Mouse (Mus musculus): ENCODE data around the gene 1700001O22Rik.
A peak's percentile ranks its signal among the peaks of the same experiment; 100 is the strongest.

1700001O22Rik gene

DNA sequence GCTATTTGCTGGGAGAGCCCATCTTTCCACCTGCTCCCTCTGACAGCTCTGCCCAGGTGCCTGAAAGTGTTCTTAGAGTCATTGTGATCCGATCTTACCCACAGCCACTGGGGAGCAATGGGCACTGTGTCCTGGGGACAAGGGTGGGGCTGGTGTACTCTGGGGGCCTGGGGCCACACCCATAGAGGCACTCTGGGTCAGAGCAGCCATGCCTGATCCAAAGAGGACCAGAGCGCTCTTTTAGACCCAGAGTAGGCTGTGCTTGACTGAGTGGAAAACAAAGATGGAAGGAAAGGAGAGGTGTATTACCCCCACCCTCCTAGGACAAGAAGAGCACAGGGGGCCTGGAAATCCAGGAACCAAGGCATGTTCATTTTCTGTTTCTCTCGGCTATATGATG is at the start of gene 1700001O22Rik:
TSS of gene 1700001O22Rik (minus strand) at position 58 of the 400 bp plus-strand sequence.
- DNase-seq (ENCODE audit: low spot score) = no peak

DNA sequence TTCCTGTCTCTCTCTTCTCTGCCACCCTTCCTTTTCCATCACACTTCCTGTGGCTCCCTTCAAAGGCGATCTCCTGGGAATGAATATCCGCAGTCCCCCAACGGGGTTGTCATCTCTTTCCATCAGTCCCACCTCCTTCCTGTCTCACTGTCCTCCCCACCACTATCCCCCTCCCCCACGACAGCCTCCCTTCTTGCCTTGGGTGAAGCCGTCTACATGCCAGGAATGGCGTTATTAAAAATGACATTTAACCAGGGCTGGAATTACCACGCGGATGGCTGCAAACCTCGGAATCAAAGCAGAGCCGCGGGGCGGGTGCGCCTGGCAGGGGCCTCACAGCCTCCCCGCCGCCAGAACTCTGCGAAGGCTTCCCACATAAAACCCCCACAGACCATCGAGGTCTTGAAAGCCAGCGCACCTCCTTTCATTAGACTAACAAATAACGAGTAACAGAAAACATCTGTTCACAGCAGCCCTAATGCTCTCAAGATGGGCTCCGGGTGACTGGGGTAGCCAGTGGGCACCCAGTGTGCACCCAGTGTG is 49.4 kb upstream of the 1700001O22Rik start:
- DNase-seq (ENCODE audit: low spot score) = no peak

DNA sequence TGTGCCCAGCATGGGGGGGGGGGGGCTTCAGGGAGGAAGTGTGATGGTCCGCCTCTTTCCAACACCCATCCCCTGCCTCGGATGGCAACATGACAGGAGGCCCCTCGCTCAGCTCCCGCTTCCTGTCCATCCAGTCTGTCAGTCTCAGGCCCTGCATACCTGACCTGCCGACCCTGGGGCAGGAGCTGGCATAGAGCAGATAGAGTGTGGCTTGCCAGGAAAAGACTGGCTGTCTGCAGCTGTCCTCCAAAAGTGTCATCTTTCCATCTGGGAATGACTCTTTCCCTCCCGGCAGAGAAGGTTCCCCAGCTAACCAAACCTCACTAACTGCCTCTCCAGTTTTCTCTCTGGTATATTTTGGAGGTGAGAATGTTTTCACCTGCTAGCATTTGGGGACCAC is 47.1 kb upstream of the 1700001O22Rik start:
- DNase-seq (ENCODE audit: low spot score) = no peak

DNA sequence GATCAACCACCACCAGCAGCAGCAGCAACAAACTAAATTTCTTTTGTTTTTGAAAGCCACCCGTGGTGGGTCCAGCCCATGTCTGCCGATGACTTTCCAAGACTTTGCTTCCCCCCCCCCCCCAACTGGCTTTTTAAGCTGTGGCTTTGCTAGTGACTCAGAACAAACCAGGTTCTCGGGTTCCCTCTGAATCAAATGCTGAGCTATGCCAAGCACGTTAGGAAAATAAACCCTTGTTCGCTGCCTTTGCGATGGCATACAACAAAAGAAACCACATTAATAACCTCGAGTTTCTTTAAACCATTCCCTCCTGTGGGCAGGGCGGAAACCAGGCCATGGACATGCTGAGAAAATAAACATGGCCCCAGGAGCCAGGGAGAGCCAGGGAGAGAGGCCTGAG is 44.7 kb upstream of the 1700001O22Rik start:
- no peak for DNase-seq (ENCODE audit: low spot score)

DNA sequence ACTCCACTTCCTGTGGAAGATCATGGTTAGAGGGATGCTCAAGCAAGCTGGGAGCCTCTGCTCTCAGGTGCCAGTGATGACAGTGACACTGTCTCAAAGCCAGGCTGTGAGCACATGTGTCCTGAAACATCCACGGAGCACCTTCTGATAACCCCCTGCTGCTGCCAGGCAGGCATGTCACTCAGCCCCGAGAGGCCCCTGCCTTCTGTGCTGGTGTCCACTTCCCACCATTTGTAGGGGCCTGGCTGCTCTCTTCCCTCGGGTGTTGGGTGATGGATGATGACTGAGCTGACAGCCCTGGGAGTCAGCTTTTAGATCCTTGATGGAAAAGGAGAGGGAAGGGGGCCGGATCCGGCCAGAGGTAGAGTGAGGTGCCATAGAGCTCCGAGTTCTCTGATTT is 43.3 kb upstream of the 1700001O22Rik start:
- no peak for DNase-seq (ENCODE audit: low spot score)

DNA sequence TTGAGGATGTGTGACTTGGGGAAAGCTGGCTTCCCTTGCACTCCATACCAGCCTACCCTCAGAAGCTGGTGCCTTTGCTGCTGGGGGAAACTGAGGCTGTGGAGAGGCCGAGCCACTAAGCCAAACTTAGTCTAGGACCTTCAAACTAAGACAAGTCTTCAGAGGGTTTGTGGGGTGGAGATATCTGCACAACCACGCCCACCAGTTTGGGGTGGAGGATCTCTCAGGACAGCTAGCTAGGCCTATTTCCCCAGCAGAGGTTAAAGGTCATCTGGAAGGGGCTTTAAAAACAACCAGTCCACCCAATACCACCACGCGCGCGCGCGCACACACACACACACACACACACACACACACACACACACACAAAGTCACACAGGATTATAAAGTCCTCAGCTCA is 42.8 kb upstream of the 1700001O22Rik start:
- DNase-seq (ENCODE audit: low spot score) = no peak

DNA sequence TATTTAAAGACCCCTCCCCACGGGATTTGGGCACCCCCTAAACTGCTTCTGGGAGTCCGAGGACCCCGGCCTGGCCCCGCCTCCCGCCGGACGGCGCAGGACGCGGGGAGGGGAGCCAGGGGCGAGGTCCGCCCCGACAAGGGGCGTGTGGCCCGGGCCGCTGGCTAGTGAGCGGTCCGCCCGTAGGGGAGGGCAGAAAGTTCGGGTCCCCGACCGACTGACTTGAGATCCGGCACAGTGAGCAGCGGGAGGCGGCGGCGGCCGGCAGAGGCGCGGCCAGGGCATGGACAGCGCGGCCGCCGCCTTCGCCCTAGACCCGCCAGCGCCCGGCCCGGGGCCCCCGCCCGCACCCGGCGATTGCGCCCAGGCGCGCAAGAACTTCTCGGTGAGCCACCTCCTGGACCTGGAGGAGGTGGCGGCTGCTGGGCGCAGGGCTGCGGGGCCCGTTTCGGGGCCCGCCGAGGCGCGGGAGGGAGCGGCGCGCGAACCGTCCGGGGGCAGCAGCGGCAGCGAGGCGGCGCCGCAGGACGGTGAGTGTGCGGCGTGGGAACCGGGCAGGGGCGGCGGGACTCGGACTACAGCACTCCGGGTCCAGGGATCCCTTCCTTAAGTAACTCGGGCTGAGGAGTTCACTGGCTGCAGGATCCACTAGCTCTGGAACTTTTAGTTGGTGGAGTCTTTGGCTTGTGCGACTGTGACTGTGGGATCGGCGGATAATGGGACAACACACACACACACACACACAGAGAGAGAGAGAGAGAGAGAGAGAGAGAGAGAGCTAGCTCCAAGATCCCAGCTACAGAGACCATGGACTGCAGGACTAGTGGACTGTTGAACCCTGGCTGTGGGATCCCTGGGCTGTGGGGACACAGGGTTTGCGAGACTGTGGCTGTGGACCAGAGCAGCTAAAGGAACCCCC is 42.0 kb upstream of the 1700001O22Rik start:
- peak; percentile 32 for DNase-seq (ENCODE audit: low spot score)

DNA sequence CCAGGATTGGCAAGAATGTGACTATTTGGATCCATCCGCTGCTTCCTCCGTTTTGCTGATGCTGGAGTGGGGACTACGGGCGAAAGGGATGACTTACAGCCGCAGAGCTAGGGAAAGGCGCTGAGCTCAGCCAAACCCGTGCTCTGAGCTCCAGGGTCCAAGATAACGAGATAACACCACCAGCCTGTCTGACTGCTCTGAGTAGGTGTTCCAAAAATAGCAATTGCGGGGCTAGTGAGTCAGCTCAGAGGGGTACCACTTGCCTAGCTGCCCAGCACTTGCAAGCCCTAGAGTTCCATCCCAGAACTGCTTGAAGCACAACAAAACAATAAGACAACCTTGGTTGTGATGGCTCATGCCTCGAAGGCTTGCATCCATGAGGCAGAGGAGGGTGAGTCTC is 39.2 kb upstream of the 1700001O22Rik start:
- no peak for DNase-seq (ENCODE audit: low spot score)

DNA sequence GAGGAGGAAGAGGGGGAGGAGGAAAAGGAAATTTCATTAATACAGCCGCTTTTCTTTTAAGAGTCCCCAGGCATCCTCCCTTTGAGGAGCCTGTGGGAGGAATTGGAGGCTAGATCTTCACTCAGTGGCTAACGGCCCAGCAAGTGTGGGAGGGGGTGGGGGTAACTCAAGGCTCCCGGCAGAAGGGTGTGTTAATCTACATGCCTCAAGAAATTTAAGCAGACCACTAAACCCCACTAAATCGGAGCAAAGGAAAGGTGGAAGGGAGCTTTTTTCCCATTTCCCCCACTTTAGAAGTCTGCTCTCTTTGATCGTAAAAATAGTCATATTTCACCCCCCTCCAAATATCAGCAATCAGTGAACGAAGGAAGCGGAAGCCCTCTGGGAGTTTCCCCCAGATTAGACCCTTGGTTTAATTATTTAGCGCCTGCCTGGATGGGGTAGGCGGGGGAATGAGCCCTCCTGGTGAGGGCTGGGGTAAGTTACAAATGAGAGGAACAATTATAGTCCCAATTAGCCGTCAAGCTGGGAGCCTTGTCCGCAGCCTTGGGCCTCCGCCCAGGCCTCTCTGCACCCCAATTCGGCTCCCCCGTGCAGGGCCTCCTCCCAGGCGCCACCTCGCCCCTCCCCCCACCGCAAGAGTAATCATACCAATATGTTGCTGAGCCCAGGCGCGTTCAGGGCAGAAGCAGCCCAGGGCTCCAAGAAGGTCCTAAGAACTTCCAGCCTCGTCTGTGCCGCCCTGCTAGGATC is 33.0 kb upstream of the 1700001O22Rik start:
- DNase-seq (ENCODE audit: low spot score) = no peak

DNA sequence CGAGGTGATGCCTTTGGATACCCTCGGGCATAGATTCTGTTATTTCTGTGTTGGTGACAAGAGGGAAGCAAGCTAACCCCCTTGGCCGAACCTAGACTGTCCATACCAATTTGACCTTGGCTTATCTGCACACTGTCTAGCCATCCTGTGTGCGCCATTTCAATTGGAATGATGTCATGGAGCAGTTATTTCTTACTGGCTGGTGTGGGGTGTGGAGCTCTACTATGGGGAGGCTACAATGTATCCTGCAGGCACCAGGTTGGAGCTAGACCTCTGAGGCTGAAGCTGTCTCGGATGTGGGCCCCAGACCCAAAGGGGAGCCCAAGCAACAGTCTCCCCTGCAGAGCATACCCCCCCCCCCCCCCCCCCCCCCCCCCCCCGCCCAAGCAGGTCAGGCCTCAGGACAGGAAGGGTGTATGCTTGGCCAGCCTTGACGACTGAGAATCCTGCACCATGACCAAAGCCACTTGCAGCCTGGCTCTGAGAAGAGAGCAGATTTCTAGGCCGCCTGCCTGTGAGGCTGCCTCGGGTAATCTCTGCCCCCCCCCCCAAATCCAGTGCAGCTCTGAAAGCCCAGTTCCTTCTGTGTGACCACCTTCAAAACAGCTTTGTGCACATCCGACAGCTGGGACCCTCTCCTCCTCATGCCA is 31.0 kb upstream of the 1700001O22Rik start, which contains the start of gene Prrx2:
TSS of gene Prrx2 (plus strand) at position 600 of the 650 bp plus-strand sequence.
- no peak for DNase-seq (ENCODE audit: low spot score)

DNA sequence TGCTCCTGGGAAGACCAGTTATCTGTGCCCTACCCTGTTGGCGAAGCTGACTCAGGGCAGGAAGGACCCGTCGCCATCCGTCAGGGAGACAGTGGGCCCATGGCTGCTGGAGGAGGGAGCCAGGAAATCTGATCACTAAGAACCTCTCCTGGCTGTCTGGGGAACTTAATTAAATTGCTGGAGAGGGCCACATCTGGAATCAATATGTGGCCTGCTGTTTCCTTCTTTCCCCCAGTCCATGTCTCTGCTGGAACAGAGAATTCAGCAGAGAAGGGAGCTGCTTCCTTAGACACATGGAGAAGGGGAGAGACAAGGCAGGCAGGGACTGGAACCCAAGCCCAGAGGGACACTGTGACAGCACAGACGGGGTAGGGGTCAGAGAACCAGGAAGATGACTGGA is 30.2 kb upstream of the 1700001O22Rik start:
- no peak for DNase-seq (ENCODE audit: low spot score)

DNA sequence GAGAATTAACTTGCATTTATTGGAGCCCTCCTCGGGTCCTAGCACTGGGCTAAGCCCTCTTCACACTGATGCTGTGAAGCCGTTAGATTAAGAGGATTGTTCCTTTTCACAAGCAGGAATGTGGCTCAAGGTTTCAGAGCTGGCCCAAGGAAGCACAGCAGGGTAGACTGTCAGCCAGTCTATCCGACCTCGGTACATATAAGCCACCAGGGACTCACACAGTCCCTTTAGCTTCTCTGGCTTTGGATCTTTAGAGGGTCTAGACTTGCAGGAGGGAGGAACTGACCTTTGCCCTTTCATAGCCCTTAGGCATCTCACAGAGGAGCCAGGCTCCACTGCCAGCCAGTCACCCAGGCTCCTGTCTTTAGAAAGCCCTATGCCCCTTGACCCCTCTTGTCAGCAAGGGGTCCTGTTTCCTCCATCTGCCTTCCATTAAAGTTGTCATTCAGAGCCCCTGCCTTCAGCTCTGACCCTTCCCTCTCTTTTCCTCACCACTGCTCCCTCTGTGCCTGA is 26.9 kb upstream of the 1700001O22Rik start, which contains the start of gene Asb6:
TSS of gene Asb6 (minus strand) at position 51 of the 513 bp plus-strand sequence.
- no peak for DNase-seq (ENCODE audit: low spot score)

DNA sequence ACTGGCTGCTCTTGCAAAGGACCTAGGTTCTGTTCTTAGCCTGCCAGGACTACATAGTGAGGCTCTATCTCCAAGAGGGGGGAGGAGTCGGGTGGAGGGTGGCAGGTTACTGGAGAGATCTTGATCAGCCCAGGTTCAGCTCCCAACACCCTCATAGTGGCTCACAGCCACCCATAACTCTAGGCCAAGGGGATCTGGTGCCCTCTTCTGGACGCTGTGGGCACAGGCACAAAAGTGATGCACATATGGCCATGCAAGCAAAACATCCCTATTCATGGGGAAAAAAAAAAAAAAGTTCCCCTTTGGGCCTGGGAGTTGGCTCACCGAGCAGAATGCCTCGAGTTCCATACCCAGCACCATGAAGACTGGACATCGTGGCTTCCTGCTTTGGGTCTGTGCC is 25.9 kb upstream of the 1700001O22Rik start:
- no peak for DNase-seq (ENCODE audit: low spot score)

DNA sequence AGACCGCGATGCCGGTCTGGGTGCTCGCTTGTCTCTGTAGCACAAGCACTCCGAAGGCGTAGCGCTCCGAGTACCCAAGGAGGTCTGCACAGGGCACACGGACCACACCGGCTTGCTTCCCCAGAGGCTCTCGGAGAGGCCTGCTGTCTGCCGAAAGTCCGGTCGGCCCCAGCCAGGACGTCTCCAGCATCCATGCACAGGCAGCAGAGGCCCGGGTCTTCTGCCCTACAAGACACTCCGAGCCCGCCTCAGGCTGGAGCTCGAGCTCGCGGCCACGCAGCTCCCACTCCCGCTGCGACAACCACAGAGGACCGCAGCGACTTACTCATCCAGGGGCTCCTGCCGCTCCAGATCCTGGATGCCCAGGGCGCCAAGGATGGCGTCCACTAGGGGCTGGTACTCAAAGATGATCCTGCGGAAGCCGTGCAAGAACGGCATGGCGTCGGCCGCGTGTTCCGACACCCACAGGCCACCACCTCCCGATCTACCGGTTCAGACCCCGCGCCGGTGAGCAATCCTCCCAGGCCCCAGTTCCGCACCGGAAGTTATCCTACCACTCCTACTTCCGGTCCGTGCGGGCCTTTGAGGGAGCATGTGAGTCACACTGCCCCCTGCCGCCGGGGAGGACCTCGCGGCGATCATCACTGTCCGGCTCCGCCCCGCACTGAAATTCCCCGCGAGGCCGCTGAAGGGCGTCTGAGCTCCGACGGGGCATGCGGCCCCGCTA is 24.5 kb upstream of the 1700001O22Rik start:
- DNase-seq (ENCODE audit: low spot score) = peak; percentile 98

DNA sequence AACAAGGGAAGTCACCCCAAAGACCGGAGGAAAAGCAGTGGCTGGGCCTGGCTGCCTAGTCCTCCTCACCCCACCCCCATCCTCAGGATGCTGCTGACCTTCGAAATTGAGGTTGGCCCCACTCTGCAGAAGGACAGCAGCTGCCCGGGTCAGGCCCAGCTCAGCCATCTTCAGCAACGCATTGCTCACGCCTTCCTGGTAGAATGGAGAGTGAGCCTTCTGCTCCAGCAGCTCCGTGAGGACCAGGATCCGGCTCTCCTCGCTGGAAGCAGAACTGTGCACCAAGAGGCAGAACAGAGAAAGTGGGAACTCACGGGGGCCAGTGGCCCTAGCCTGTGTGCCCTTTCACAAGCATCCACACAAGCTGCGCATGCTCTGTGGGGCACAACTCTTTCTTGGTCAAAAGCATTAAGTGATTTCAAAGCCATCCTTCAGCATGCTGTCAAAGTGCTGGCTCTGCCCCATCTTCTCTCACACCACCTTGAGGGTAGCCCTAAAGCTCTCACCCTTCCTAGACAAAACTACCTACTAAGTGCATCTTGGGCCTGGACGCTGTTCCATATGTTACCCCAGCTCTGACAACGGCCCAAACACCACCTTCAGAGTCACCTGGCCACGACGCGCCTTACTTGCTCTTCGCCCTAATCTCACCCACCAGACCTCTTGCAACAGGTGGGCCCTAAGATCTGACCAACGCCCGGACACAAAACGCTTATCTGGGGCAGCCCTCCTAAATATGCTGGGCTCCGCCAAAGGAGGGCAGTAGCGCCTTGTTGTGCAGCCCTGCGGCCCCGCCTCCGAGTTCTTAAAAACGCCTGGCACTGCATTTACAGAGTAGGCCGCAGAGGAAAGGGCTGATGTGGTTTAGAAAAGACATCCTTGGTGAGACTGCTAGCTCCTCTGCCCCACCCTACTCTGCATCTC is 23.6 kb upstream of the 1700001O22Rik start:
- no peak for DNase-seq (ENCODE audit: low spot score)

DNA sequence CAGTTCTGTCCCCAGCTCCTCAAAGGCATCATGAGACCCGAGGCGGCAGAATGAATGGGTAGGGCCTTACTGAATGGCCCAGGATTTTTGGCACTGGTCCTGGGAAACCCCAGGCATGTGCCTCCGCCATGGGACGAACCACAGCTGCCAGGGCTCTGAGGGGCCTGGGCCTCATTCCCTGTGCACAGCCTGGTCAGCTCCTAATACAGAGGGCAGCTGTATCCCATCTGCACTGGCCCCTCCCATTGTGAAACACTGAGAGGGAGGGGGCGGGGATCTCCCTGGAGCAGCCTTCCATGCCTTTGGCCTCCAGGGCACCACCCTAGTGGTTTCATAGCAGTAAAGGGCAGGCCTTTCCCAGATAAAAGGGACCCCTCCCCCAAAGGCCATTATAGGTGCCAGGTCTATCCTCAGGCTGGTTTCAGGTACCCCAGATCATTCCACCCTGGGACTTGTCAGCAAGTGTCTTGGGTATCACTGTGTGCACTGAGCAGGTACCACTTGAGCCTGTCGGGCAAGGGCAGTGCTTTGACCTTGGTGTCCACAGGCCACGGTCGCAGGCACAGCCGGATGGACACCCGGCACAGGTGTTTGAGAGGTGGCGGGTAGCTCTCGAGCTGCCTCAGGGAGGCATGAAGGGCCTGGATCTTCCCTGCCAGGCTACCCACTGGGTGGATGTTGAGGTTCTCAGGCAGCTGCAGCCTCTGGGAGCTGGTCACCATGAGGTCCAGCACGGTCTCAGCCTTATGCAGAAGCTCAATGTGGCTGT is 20.1 kb upstream of the 1700001O22Rik start:
- no peak for DNase-seq (ENCODE audit: low spot score)

DNA sequence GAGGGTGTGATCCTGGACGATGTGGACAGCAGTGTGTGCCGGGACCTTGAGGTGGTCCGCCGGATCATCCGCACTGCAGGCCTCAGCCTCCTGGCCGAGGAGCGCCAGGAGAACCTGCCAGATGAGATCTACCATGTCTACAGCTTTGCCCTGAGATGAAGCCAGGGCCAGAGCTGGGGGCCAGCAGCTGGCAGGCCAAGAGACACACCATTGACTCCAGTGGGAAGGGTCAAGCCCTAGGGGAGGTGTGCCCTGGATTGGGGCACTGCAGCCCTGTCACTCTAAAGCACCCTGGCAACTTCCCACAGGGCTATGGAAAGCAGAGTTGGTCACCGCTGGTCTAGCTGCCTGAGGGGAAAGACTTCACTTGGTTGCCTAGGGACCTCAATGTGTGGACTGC is 19.0 kb upstream of the 1700001O22Rik start:
- no peak for DNase-seq (ENCODE audit: low spot score)

DNA sequence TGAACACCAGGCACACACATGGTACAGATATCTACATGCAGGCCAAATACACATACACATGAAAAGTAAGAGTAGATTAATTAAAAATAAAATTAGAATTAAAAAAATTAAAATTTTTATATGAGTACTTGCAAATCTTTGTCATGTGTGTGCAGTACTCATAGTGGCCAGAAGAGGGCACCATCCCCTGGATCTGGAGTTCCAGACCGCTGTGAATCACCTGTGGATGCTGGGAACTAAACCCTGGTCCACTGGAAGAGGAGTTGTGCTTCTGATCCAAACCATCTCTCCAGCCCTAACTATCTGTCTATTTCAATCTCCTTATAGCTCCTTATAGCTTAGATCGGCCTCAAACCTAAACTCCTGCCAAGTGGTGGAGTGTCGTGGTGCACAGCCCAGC is 17.6 kb upstream of the 1700001O22Rik start:
- no peak for DNase-seq (ENCODE audit: low spot score)

DNA sequence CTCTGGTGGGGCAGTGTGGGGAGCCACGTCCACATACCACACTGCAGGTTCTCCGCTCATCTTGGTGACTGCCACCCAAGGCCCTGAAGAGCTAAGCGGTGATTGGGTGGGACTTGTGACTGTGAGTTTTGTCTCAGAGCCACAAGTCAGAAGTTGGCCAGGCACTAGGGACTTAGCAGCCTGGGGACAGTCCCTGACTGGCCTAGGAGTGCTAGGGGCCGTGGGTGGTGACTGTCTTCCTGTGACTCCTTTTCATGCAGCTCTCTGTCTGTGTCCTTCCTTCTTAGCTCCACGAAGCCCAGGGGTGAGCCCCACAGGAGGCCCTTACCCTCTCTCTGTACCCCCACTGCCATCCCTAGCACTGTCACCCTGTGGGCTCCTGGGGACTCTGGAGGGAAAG is 16.4 kb upstream of the 1700001O22Rik start:
- DNase-seq (ENCODE audit: low spot score) = no peak

Measured in ovary, postnatal 14 days (tissue).